In the genomic region with DNA sequence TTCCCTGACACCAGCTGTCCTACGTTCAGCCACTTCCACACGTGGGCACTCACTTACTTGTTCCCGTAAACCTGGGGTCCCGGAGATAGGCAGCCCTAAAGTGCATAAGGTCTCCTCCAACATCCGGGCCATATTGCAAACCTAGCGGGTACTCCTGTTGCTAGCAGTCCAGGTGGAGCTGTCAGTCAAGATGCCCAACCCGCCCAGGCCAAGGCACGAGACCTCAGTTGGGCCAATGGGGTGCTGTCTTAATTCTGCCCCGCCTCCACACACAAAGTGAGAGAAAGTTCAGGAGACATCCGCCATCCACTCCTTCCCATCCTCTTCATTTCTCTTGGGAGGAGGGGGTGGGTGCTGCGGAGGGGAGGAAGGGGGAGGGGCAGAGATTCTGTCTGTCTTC, we compare ENCODE assay signal across 13 mouse cellular contexts. TPM values are rescaled to one million over a fixed set of nuclear protein-coding genes. Genes with fewer than 3 reads are reported as not detected.
"Had no signal": no experiment of that assay in that cellular context is flagged by ENCODE, and none has a peak within 500 bp of the region (broad histone marks: within the 10 kb centered on the region; RNA-seq: fewer than 3 reads in every experiment).

No protein-coding gene starts in this region.

- ATAC-seq: midbrain, embryonic 16.5 days had no signal

- H3K27ac ChIP-seq: limb, embryonic 15.5 days; liver, embryonic 13.5 days; midbrain, embryonic 12.5 days had no signal

- H3K4me2 ChIP-seq: limb, embryonic 15.5 days; liver, embryonic 13.5 days; midbrain, embryonic 12.5 days had no signal

- H3K9ac ChIP-seq: limb, embryonic 15.5 days; liver, embryonic 13.5 days; midbrain, embryonic 12.5 days had no signal

- H3K4me3 ChIP-seq: limb, embryonic 15.5 days; liver, embryonic 13.5 days; midbrain, embryonic 12.5 days had no signal

- DNase-seq: kidney, adult 8-10 months; kidney, postnatal 25 days; layer of hippocampus, postnatal 36 days; liver, embryonic 13.5 days; lung, adult 18-20 months; right cerebral cortex, adult 18-20 months; right cerebral cortex, postnatal 25 days; thymus, adult 18-20 months; thymus, postnatal 14 days had no signal

- H3K27me3 ChIP-seq: limb, embryonic 15.5 days had no signal

- H3K9me3 ChIP-seq: limb, embryonic 15.5 days; liver, embryonic 13.5 days; midbrain, embryonic 12.5 days had no signal

- H3K36me3 ChIP-seq: limb, embryonic 15.5 days; liver, embryonic 13.5 days; midbrain, embryonic 12.5 days had no signal

RNA-seq across cellular contexts. Expression of a gene that starts 41.4 kb away (rescaled TPM):
- polyA plus RNA-seq: small intestine, adult 2 months had no signal
